Mouse (Mus musculus): Measurements from ENCODE around the gene Rtl5.

- TF ChIP-seq CTCF (IDR thresholded peaks at IDR 0.05; ENCODE audit: control insufficient read depth, insufficient read depth, insufficient read length) (no peak), MYOG (IDR thresholded peaks at IDR 0.05; ENCODE audit: control insufficient read depth, extremely low read depth, insufficient read length) (no peak), USF1 (IDR thresholded peaks at IDR 0.05; ENCODE audit: low read depth) (no peak)
These were observed 20.6 kb downstream of the Rtl5 start for GRCm38 (mm10) chrX:102050552-102050951.

Data from C2C12 (cell line).